Mouse (Mus musculus) limb, embryonic 10.5 days (tissue): ENCODE results near the gene Ppig. TPM values are rescaled to one million over a fixed set of nuclear protein-coding genes. Genes with fewer than 3 reads are reported as not detected.
"Not testable (repeated sequence)": the region's sequence is repeated elsewhere in the genome, so short reads cannot be mapped to it uniquely, and the experiment has no call there.

Source experiments
- DNase-seq: peaks from one replicate; pipeline ENCODE4 v3.0.0-alpha.2; 2017; ENCODE audit warnings: low spot score
- H3K27ac ChIP-seq: fragments of 300-500 bp; sonication (generic); 2 replicates; pipeline ENCODE4 v1.5.1; 2016; ENCODE audit warnings: mild to moderate bottlenecking
- H3K27me3 ChIP-seq: fragments of 300-500 bp; sonication (generic); 2 replicates; pipeline ENCODE4 v1.6.1; 2016; ENCODE audit warnings: low read depth, mild to moderate bottlenecking; ENCODE audit not compliant: poor library complexity, severe bottlenecking
- H3K36me3 ChIP-seq: fragments of 300-500 bp; sonication (generic); 2 replicates; pipeline ENCODE4 v1.6.1; 2016; ENCODE audit warnings: mild to moderate bottlenecking, moderate library complexity
- H3K4me1 ChIP-seq: fragments of 300-500 bp; sonication (generic); 2 replicates; pipeline ENCODE4 v1.6.1; 2016
- H3K4me3 ChIP-seq: fragments of 300-500 bp; sonication (generic); 2 replicates; pipeline ENCODE4 v1.5.1; 2016; ENCODE audit warnings: mild to moderate bottlenecking, moderate library complexity
- H3K9me3 ChIP-seq: fragments of 300-500 bp; sonication (generic); replicated peaks from 2 replicates; pipeline ENCODE4 v1.6.1; 2016; ENCODE audit warnings: mild to moderate bottlenecking
- WGBS: fragments of 180-500 bp; shearing (Covaris S2); methylation state at CpG from one replicate; pipeline ENCODE4 v1.1.7; 2016; 5-methylcytosine and 5-hydroxymethylcytosine counted together
- polyA plus RNA-seq: library from polyadenylated mRNA; unstranded; fragments of >200 nt; fragmentation: Nextera tagmentation; extraction: Ambion mirVana; gene quantifications from 2 replicates; pipeline ENCODE4 v1.2.1, GENCODE M21; 2016

Ppig gene
- 109 and 135 TPM in 2 replicates for polyA plus RNA-seq

GRCm38 (mm10) chr2:69722273-69722649 lies at the start of gene Ppig:
Gene Ppig (plus strand): TSS chr2:69722545.
- DNase-seq, result no peak
- H3K9me3 ChIP-seq, result no peaks in the 10 kb centered on the region
- peaks cover 4% of the 10 kb centered on the region for H3K36me3 ChIP-seq
- no peaks in the 10 kb centered on the region for H3K27me3 ChIP-seq
- WGBS, result 7% methylated on average over 12 of the region's 12 CpGs
- peak within 1 kb of the TSS; percentile 93 for H3K27ac ChIP-seq
- peak within 1 kb of the TSS; percentile 78 for H3K4me3 ChIP-seq
- H3K4me1 ChIP-seq, result peaks cover 14% of the 10 kb centered on the region; the same call in 1 of the 2 replicates

DNA sequence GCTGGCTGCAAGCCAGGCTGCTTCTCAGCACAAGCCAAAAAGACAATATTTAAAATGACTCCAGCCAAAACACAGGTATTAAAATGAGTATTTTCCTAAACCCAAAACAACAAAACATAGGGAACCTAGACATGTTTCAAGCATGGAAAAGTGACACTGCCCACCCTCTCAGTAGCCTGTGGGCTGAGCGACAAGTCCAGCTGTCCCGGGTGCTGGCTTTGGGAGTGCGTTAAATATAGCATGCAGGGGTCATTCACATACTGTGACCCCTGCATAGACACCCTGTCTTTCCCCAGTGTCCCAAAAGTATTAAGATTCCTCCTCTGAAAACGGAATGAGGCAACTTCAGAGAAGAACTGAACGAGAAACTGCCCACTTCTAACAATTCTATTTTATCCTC lies 48.6 kb upstream of the Ppig start:
- no peaks in the 10 kb centered on the region for H3K27me3 ChIP-seq
- H3K36me3 ChIP-seq, result peaks cover 3% of the 10 kb centered on the region; the same call in 1 of the 2 replicates
- no peak for DNase-seq
- no peak overlapping the region for H3K4me3 ChIP-seq
- no peaks in the 10 kb centered on the region for H3K4me1 ChIP-seq
- 81% methylated on average over 5 of the region's 5 CpGs for WGBS
- H3K9me3 ChIP-seq, result no peaks in the 10 kb centered on the region
- no peak overlapping the region for H3K27ac ChIP-seq

DNA sequence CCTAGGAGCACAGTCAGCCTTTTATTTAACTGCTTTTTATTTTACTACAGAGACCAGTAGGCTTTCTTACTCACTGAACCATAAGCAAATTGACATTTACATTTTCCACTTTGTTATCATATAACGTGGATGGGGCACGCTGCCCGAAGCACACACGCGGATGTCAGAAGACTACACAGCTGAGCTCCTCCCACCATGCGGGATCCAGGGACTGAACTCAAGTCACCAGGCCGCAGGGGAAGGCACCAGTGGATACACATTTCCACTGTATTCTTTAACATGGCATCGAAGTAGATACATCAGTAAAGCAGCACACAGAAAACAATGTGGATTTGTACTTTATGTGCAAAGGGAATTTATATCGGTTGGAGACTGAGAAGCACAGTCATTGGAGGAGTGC lies 47.1 kb upstream of the Ppig start:
- no peak overlapping the region for H3K27ac ChIP-seq
- no peaks in the 10 kb centered on the region for H3K4me1 ChIP-seq
- 94% methylated on average over 9 of the region's 9 CpGs for WGBS
- DNase-seq, result no peak
- H3K36me3 ChIP-seq, result peaks cover 5% of the 10 kb centered on the region; the same call in 1 of the 2 replicates
- no peaks in the 10 kb centered on the region for H3K9me3 ChIP-seq
- no peaks in the 10 kb centered on the region for H3K27me3 ChIP-seq
- H3K4me3 ChIP-seq, result no peak overlapping the region

DNA sequence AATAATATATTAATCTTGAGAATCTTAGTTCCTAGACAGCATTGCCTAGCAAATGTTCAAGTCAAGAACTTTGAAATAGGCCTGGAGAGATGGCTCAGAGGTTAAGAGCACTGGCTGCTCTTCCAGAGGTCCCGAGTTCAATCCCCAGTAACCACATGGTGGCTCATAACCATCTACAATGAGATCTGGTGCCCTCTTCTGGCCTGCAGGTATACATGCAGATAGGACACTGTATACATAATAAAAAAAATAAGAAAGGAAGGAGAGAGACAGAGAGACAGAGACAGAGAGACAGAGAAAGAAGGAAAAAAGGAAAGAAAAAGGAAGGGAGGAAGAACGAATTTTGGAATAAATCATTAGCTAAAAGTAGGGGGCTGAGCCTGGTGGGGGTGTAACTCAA lies 45.6 kb upstream of the Ppig start:
- no peaks in the 10 kb centered on the region for H3K9me3 ChIP-seq
- 51% methylated on average over 2 of the region's 2 CpGs for WGBS

DNA sequence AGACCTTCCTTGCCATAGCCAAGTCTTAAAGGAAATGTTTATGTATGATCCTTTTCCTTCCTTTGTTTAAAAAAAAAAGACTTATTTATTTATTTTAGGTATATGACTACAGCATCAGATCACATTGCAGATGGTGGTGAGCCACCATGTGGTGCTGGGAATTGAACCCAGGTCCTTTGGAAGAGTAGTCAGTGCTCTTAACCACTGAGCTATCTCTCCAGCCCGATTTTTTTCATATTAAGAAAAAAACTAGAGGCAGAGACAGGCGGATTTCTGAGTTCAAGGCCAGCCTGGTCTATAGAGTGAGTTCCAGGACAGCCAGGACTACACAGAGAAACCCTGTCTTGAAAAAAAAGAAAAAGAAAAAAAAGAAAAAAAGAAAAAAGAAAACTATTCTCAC lies 45.1 kb upstream of the Ppig start:
- not testable (repeated sequence) for H3K9me3 ChIP-seq, H3K36me3 ChIP-seq, H3K4me1 ChIP-seq, DNase-seq, H3K27ac ChIP-seq, H3K27me3 ChIP-seq, H3K4me3 ChIP-seq
- WGBS, result 82% methylated on average over 2 of the region's 2 CpGs

More for the DNA sequence above, 45.6 kb upstream of the Ppig start:
- Histone ChIP-seq H3K4me1 (no peaks in the 10 kb centered on the region), H3K27me3 (no peaks in the 10 kb centered on the region), H3K36me3 (peaks cover 2% of the 10 kb centered on the region; the same call in 1 of the 2 replicates), H3K4me3 (no peak overlapping the region), H3K27ac (no peak overlapping the region)
- DNase-seq, result no peak

DNA sequence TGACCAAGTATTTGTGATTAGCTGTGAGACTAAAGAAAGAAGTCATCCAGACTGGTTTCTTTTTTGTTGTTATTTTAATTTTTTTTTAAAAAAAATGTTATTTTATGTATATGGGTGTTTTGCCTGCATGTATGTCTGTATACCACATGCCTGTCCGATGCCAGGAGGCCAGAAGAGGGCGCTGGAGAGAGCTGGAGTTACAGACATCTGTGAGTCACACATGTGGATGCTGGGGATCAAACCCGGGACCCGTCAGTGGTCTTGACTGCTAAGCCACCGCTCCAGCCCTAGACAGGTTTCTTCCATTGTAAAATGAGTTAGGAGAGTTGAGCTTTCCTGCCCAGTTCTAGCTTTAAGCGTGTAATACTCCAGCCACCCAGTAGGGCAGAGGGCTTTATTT lies 42.4 kb upstream of the Ppig start:
- Histone ChIP-seq H3K27ac (no peak overlapping the region), H3K4me3 (no peak overlapping the region), H3K27me3 (no peaks in the 10 kb centered on the region), H3K9me3 (no peaks in the 10 kb centered on the region), H3K4me1 (no peaks in the 10 kb centered on the region), H3K36me3 (peaks cover 11% of the 10 kb centered on the region; the same call in 1 of the 2 replicates)
- WGBS, result 64% methylated on average over 6 of the region's 6 CpGs
- no peak for DNase-seq

- Histone ChIP-seq H3K4me3 (no peak overlapping the region), H3K4me1 (no peaks in the 10 kb centered on the region), H3K27ac (no peak overlapping the region), H3K36me3 (peaks cover 17% of the 10 kb centered on the region), H3K27me3 (no peaks in the 10 kb centered on the region), H3K9me3 (no peaks in the 10 kb centered on the region)
- 92% methylated on average over 4 of the region's 4 CpGs for WGBS
- DNase-seq, result no peak
These were observed 40.4 kb upstream of the Ppig start for GRCm38 (mm10) chr2:69681931-69682330.

DNA sequence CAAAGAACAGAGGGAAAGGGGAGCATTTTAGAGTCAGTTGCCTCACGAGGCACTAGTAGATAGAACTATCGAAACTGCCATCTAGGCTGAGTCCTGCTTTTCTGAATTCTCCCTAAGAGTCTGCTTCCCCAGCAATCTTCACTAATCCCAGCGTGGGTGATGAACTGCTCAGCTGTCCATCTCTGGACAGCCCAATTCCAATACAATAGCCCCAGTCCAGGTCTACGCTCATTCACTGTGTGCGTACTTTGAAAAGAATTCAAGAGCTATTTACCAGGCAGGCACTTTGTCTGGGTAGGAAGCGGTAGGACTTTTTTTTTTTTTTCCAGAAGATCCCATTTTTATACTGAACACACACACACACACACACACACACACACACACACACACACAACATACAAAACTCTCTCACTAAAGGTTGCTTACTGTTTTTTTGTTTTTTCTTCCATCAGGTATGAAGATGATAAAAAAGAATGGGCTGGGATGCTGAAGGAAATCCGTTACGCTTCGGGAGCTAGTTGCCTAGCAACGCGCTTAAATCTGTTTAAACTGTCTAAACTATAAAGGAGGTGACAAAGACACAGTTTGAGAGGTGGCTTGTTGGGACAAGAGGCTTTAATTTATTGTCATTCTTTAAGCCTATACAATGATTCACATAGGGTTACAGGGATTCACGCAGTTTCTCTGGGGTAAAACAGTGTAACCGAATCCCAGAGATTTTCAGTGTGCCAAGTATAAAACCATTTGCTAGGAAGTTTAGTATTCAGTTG lies 39.1 kb upstream of the Ppig start:
- no peaks in the 10 kb centered on the region for H3K4me1 ChIP-seq
- H3K27me3 ChIP-seq, result no peaks in the 10 kb centered on the region
- no peak for DNase-seq
- H3K36me3 ChIP-seq, result peaks cover 28% of the 10 kb centered on the region
- no peak overlapping the region for H3K4me3 ChIP-seq
- 94% methylated on average over 13 of the region's 13 CpGs for WGBS
- H3K27ac ChIP-seq, result no peak overlapping the region
- H3K9me3 ChIP-seq, result no peaks in the 10 kb centered on the region

GRCm38 (mm10) chr2:69684488-69684887 lies 37.9 kb upstream of the Ppig start:
- Histone ChIP-seq H3K27me3 (no peaks in the 10 kb centered on the region), H3K9me3 (no peaks in the 10 kb centered on the region), H3K36me3 (peaks cover 35% of the 10 kb centered on the region), H3K4me1 (no peaks in the 10 kb centered on the region), H3K4me3 (no peak overlapping the region), H3K27ac (no peak overlapping the region)
- 93% methylated on average over 3 of the region's 3 CpGs for WGBS
- DNase-seq, result no peak

GRCm38 (mm10) chr2:69690214-69690613 lies 32.1 kb upstream of the Ppig start:
- DNase-seq, result no peak
- Histone ChIP-seq H3K27me3 (no peaks in the 10 kb centered on the region), H3K9me3 (no peaks in the 10 kb centered on the region), H3K4me3 (no peak overlapping the region), H3K4me1 (no peaks in the 10 kb centered on the region), H3K27ac (no peak overlapping the region), H3K36me3 (peaks cover 68% of the 10 kb centered on the region)
- 91% methylated on average over 3 of the region's 3 CpGs for WGBS

DNA sequence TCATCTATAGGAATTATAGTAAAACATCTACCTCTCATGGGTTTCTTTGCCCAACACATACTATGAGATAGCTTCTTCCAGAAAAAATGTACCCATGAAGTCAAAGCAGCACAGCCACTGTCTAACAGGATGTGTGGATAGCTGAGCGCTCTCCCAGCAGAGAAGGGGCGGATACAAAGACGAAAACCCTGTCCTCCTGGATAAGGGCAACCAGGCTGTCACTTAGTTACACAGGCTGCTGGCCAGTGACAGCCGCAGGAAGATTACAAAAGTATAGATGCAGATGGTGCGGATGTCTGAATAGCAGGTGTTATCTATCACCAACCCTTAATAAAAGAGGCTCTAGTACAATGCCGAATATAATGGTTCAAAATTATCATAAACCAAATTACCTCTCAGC lies 31.5 kb upstream of the Ppig start:
- 97% methylated on average over 6 of the region's 6 CpGs for WGBS
- H3K36me3 ChIP-seq, result peaks cover 68% of the 10 kb centered on the region

GRCm38 (mm10) chr2:69693501-69693900 lies 28.8 kb upstream of the Ppig start:
- no peaks in the 10 kb centered on the region for H3K4me1 ChIP-seq
- H3K4me3 ChIP-seq, result no peak overlapping the region
- no peaks in the 10 kb centered on the region for H3K9me3 ChIP-seq
- no peak for DNase-seq
- H3K27ac ChIP-seq, result no peak overlapping the region
- no peaks in the 10 kb centered on the region for H3K27me3 ChIP-seq
- H3K36me3 ChIP-seq, result peaks cover 61% of the 10 kb centered on the region
- WGBS, result 94% methylated on average over 11 of the region's 11 CpGs

More for the DNA sequence above, 31.5 kb upstream of the Ppig start:
- Histone ChIP-seq H3K9me3 (no peaks in the 10 kb centered on the region), H3K27me3 (no peaks in the 10 kb centered on the region), H3K4me1 (no peaks in the 10 kb centered on the region), H3K27ac (no peak overlapping the region), H3K4me3 (no peak overlapping the region)
- no peak for DNase-seq

GRCm38 (mm10) chr2:69700446-69700845 lies 21.9 kb upstream of the Ppig start:
- Histone ChIP-seq H3K27ac (no peak overlapping the region), H3K27me3 (no peaks in the 10 kb centered on the region), H3K4me1 (no peaks in the 10 kb centered on the region), H3K36me3 (peaks cover 59% of the 10 kb centered on the region), H3K9me3 (no peaks in the 10 kb centered on the region), H3K4me3 (no peak overlapping the region)
- 95% methylated on average over 8 of the region's 8 CpGs for WGBS
- no peak for DNase-seq
